Mouse (Mus musculus) thymus, adult 2 months (tissue): Measurements from ENCODE around the gene Otud3.

ENCODE experiments used
- CTCF ChIP-seq: fragments of 200-500 bp; IDR thresholded peaks from 2 replicates; pipeline ENCODE4 v1.5.1; 2012; ENCODE audit warnings: mild to moderate bottlenecking, control low read depth, low read length, moderate library complexity, borderline replicate concordance; ENCODE audit not compliant: control insufficient read depth, poor library complexity, insufficient read depth; ENCODE audit errors: extremely low read depth
- POLR2A ChIP-seq: fragments of 200-500 bp; IDR thresholded peaks from 2 replicates; pipeline ENCODE4 v1.6.1; 2012; ENCODE audit warnings: mild to moderate bottlenecking, low read length, control low read depth, moderate library complexity; ENCODE audit not compliant: control insufficient read depth, poor library complexity, insufficient read depth; ENCODE audit errors: extremely low read depth

DNA sequence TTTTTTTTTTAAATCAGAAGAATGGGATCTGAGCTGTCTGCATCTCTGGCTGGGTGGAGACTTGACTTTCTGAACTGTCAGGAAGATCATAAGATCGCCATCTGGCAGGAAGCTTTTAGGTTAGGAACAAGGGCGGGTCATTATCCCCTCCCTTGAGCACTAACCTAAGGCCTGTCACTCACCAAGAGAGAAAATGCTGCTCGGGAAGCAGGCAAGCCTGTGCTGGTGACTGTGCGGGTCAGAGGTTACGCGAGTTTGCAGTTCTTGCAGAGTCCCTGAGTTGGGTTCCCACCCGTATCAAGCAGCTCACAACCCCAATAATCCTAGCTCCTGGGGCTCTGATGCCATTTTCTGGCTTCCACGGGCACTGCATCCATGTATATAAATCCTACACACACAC, 45.1 kb downstream of the Otud3 start:
- no peak for TF ChIP-seq CTCF
- no peak for TF ChIP-seq POLR2A
